9 mouse cellular contexts compared by ENCODE assay signal in the genomic region with DNA sequence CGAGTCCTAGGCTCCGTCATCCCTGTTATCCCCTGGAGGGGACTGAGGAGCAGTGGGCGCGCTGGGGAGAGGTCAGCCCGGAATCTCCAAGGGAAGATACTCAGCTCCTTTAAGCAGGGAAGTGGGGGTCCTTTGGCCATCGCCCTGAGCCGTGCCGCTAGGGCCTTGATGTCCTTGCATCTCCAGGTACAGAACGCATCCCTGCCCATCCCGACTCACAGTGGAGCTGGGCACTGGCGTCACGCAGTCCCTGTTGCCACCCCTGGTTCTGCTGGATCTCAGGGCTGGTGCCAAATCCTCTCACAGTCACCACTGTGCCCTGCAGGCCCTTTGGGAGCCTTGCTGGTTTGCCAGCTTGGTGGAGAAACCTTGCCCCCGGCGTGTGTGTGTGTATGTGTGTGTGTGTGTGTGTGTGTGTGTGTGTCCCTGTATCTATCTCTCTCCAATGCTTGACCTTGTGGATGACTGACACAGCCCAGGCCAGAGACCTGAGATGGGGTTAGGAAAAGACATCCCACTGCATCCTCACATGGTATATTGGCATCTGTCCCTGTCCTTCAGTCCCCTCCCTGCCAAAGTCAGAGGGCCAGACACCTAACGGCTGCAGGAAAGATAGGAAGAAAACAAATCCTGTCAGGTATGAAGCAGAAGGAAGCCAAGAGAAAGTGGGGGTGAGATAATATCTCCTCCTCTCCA. TPM values are rescaled to one million over a fixed set of nuclear protein-coding genes. Genes with fewer than 3 reads are reported as not detected.
DNase-seq lines count a peak whose midpoint lies in the region; ATAC-seq lines count a peak whose summit lies in the region.
"Had no signal": no experiment of that assay in that cellular context is flagged by ENCODE, and none has a peak within 500 bp of the region (broad histone marks: within the 10 kb centered on the region; RNA-seq: fewer than 3 reads in every experiment).

No protein-coding gene starts in this region.

- 16% methylated on average over 15 of the region's 15 CpGs for WGBS in heart, embryonic 15.5 days
- 15% methylated on average over 10 of the region's 15 CpGs for WGBS in embryonic facial prominence, embryonic 14.5 days
- WGBS in neural tube, embryonic 15.5 days: 5% methylated on average over 15 of the region's 15 CpGs

- peaks cover 31% of the 10 kb centered on the region for H3K4me1 ChIP-seq in heart, embryonic 15.5 days (replicated peaks)
- H3K4me1 ChIP-seq in embryonic facial prominence, embryonic 14.5 days (ENCODE audit: control insufficient read depth, insufficient read depth, low read length): peaks cover 19% of the 10 kb centered on the region; the same call in 1 of the 2 replicates
- peaks cover 59% of the 10 kb centered on the region for H3K4me1 ChIP-seq in neural tube, embryonic 15.5 days

- peak overlapping the region; percentile 58 for H3K4me3 ChIP-seq in heart, embryonic 15.5 days
- peak overlapping the region; percentile 56 for H3K4me3 ChIP-seq in embryonic facial prominence, embryonic 14.5 days (ENCODE audit: low read depth, low read length)
- H3K4me3 ChIP-seq in neural tube, embryonic 15.5 days (replicated peaks): peak overlapping the region; percentile 68

- ATAC-seq in heart, embryonic 15.5 days (replicated peaks; ENCODE audit: insufficient number of reproducible peaks, insufficient read depth, low FRiP score, low read depth): no peak
- ATAC-seq in embryonic facial prominence, embryonic 14.5 days (ENCODE audit: low read depth): peak; percentile 23
- peak; percentile 71 for ATAC-seq in neural tube, embryonic 15.5 days (ENCODE audit: low FRiP score)

- no peaks in the 10 kb centered on the region for H3K36me3 ChIP-seq in heart, embryonic 15.5 days
- no peaks in the 10 kb centered on the region for H3K36me3 ChIP-seq in embryonic facial prominence, embryonic 14.5 days (ENCODE audit: control insufficient read depth, insufficient read depth, low read length)
- H3K36me3 ChIP-seq in neural tube, embryonic 15.5 days: no peaks in the 10 kb centered on the region

- DNase-seq in heart, postnatal 4 days: no peak
- peak; percentile 47 for DNase-seq in adrenal gland, postnatal 25 days
- no peak for DNase-seq in embryonic facial prominence, embryonic 14.5 days (ENCODE audit: low spot score)
- DNase-seq in kidney, postnatal 25 days: peak; percentile 33 to 57
- no peak for DNase-seq in layer of hippocampus, adult 9-11 months
- no peak for DNase-seq in ovary, adult 18-20 months (ENCODE audit: low spot score)

- peak overlapping the region; percentile 67 for H3K9ac ChIP-seq in heart, embryonic 15.5 days
- peak overlapping the region; percentile 73 for H3K9ac ChIP-seq in embryonic facial prominence, embryonic 14.5 days (ENCODE audit: low read depth, low read length)
- H3K9ac ChIP-seq in neural tube, embryonic 15.5 days (replicated peaks): peak overlapping the region; percentile 77

- peak overlapping the region; percentile 97 for H3K4me2 ChIP-seq in heart, embryonic 15.5 days
- H3K4me2 ChIP-seq in embryonic facial prominence, embryonic 14.5 days (ENCODE audit: low read depth, low read length): peak overlapping the region; percentile 92
- peak overlapping the region; percentile 82 for H3K4me2 ChIP-seq in neural tube, embryonic 15.5 days

- no peak overlapping the region for H3K27ac ChIP-seq in heart, embryonic 15.5 days
- H3K27ac ChIP-seq in embryonic facial prominence, embryonic 14.5 days (replicated peaks; ENCODE audit: low read depth, low read length): no peak overlapping the region
- peak overlapping the region; percentile 81 for H3K27ac ChIP-seq in neural tube, embryonic 15.5 days (replicated peaks)

- no peaks in the 10 kb centered on the region for H3K9me3 ChIP-seq in heart, embryonic 15.5 days (replicated peaks)
- no peaks in the 10 kb centered on the region for H3K9me3 ChIP-seq in embryonic facial prominence, embryonic 14.5 days (ENCODE audit: control insufficient read depth, low read length)
- no peaks in the 10 kb centered on the region for H3K9me3 ChIP-seq in neural tube, embryonic 15.5 days (replicated peaks)

- H3K27me3 ChIP-seq in heart, embryonic 15.5 days: peaks cover 43% of the 10 kb centered on the region
- peaks cover 4% of the 10 kb centered on the region; the same call in 1 of the 2 replicates for H3K27me3 ChIP-seq in embryonic facial prominence, embryonic 14.5 days (replicated peaks; ENCODE audit: control insufficient read depth, insufficient read depth, low read length)
- H3K27me3 ChIP-seq in neural tube, embryonic 15.5 days (replicated peaks): 0 out of 2 replicates have a peak, but pooled peaks cover 4% of the 10 kb centered on the region
- H3K27me3 ChIP-seq: Patski had no signal

RNA-seq across cellular contexts. Expression of a gene that starts 0.6 kb away (rescaled TPM):
- 5.6 and 7.2 TPM in 2 replicates for polyA plus RNA-seq in heart, embryonic 15.5 days (2015; fragmentation: Nextera tagmentation; extraction: Ambion mirVana)
- 10 to 100 TPM in 1 of 2 experiments, 1 to 10 TPM in 1; 6.9 to 14.3 TPM for total RNA-seq in heart, postnatal 4 days (2021)
- 97.3 and 130 TPM in 2 replicates for total RNA-seq in adrenal gland, postnatal 25 days (2021)
- polyA plus RNA-seq in embryonic facial prominence, embryonic 14.5 days (2014; fragmentation: Nextera tagmentation; extraction: Ambion mirVana): 17.1 and 18.4 TPM in 2 replicates
- 88.5 and 106 TPM in 2 replicates for polyA plus RNA-seq in neural tube, embryonic 15.5 days (2015; fragmentation: Nextera tagmentation; extraction: Ambion mirVana)

Comparison
In these comparisons a context has a peak if more than half of its experiments do, and no peak if none do; other contexts are left out.
1. DNase-seq: peak in adrenal gland, postnatal 25 days (single experiment) and kidney, postnatal 25 days (2 of 2); none in heart, postnatal 4 days (single experiment), embryonic facial prominence, embryonic 14.5 days (single experiment), layer of hippocampus, adult 9-11 months (single experiment) and ovary, adult 18-20 months (single experiment).
2. Peak in every context shown above with its lines, with median percentiles within 50 percentile points of each other: H3K4me2 ChIP-seq, H3K4me3 ChIP-seq and H3K9ac ChIP-seq.